Mouse (Mus musculus): ENCODE results near the gene Zswim8.

- TF ChIP-seq POLR2A (IDR thresholded peaks at IDR 0.05; ENCODE audit: insufficient read depth, low read length) (no peak), EP300 (IDR thresholded peaks at IDR 0.05; ENCODE audit: insufficient read depth, low read depth, low read length) (no peak)
These were observed 50.1 kb downstream of the Zswim8 start for GRCm38 (mm10) chr14:20757370-20757907.
